Mouse (Mus musculus) testis, postnatal 10 days (tissue): ENCODE measurements around the gene Phf21a.

Experiments used
- DNase-seq: peaks from one replicate; pipeline ENCODE4 v3.0.0; 2021; ENCODE audit warnings: low spot score

Phf21a gene

DNA sequence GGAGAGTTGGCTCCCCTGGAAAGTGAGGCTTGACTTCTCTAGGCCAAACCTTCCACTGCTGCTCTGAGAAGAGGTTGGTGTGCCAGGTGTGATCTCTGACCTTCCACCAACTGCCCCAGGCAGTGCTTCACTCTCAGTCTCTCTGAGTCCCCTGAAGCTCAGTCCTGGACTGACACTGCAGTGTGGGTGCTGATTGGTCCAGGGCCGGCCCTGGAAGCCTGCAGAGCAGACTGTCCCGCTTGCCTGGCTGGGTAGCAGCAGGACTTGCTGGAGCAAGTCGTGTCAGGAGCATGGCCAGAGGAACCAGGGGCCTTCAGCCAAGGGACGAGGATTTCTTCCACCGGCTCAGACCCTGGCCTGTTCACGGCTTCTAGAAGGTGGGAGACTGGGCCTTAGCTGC lies 311.8 kb downstream of the Phf21a start:
- no peak for DNase-seq

DNA sequence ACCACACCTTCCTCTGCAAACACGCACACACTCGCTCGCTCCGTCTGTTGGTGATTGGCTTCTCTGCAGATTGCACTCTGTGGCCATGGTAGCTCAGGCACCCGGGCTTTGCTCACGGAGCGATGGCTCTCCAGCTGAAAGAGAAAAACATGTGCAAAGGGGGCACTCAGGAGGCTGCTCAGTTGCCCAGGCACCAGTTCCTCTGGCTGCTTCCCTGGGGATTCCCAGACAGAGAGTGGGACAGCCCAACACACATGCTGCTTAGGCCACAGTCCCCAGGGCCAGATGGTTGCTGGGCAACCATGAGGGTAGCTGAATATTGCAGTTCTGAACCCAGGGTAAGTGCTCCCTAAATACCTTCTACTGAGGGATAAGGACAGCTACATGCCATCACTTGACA lies 312.8 kb downstream of the Phf21a start:
- no peak for DNase-seq

DNA sequence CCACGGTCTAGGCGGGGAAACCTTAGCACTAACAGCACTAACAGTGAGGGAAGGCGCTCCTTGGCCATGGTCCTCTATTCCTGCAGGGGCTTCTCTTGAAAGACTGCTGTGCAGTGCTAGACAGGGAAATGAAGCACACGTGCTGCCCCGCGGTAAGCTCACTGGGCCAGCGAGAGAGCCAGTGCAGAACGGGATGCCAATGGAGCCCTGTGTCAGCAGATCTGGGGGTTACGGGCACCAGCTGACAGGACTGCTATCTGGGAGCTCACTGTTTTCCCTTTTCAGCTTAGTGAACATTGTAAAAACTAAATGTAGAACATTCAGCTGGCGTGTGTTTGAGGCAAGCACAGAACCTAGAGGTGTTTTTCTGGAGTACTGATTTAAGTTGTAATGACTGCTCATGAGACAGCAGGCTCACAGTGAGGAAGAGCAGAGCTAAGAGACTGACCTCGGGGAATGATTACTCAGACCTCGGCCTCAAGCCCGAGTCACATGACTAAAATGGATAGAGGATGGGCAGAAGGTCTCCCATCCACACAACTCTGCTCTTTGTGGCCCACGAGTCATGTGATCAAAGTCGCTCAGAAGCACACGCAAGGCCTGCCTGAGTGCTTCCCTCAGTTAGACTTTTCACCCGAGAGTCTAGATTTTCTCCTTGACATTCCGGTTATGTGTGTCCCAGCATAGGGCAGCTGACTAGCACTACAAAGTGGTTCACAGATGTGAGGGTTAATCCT lies 315.6 kb downstream of the Phf21a start:
- DNase-seq = no peak

DNA sequence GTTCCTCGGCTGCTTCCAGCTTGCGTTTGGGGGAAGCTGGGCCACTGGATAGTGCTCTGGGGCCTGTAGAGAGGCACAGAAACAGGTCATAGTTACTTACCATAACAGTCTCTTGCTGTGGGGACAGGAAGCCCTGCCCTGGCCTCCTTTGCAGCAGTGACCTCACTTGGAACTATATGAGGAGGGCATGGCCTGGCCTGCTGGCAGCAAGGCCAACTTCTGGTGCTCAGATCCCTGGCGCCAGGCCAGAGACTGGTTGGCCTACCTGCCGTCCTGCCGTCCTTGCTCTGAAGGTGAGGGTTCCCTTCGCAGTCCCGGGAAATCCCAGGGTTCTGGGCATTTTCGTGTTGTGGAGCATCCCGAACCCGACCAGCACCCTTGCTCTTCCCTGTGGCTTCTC lies 318.8 kb downstream of the Phf21a start:
- no peak for DNase-seq
